Mouse (Mus musculus) testis, adult 2 months (tissue): ENCODE measurements around the gene Gm20388.

Experiments
- CTCF ChIP-seq: fragments of 200-500 bp; IDR thresholded peaks from 2 replicates; pipeline ENCODE4 v1.5.1; 2012; ENCODE audit warnings: low read depth, mild to moderate bottlenecking, inconsistent platforms, low read length, moderate library complexity; ENCODE audit not compliant: control insufficient read depth, insufficient read depth, insufficient replicate concordance
- POLR2A ChIP-seq: fragments of 200-500 bp; IDR thresholded peaks from 2 replicates; pipeline ENCODE4 v1.6.1; 2012; ENCODE audit warnings: low read depth, mild to moderate bottlenecking, inconsistent platforms, low read length, moderate library complexity; ENCODE audit not compliant: control insufficient read depth

DNA sequence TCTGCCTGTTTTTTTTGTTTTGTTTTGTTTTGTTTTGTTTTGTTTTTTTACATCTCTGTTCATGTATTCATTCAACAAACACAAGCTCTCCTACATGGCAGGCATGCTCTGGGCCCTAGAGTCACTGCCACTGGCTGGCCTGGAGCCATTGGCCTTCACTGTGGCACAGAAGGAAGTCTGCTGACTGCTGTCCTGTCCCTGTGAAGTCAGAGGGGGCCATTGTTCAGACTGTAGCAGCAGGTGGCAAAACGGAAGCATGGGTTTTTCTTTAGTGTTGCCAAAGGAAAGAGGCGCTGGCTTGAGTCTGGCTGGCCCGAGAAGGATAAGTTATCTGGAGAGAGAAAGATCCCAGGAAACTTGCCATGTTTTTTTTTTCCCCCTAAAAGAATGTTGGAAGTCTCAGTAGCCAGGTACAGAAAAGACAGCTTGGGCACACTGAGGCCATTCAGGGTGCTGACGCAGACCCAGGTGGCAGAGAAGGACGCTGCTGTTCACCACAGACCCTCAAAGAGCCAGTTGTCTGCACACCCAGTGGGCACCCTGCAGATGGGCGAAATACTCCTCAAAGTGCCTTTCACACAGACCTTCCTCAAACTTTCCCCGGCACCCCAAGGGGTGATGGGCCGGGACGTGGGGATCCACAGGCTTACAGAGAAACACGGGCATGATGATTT is 2313.5 kb downstream of the Gm20388 start:
- TF ChIP-seq POLR2A (no peak), CTCF (no peak)
